Mouse (Mus musculus) E14TG2a.4 (cell line): Measurements from ENCODE around the gene Leng9.

ENCODE experiments used
- CTCF ChIP-seq: conservative IDR thresholded peaks from 2 replicates; pipeline ENCODE4 v1.5.1; 2014; ENCODE audit warnings: low read length
- NANOG ChIP-seq: IDR thresholded peaks from 2 replicates; pipeline ENCODE4 v1.6.1; 2014; ENCODE audit warnings: borderline replicate concordance, low read length, mixed read lengths
- POU5F1 ChIP-seq: IDR thresholded peaks from 2 replicates; pipeline ENCODE4 v1.6.1; 2014; ENCODE audit warnings: low read length, borderline replicate concordance

GRCm38 (mm10) chr7:4145552-4146190 is 4.5 kb downstream of the Leng9 start:
- TF ChIP-seq CTCF (peak; percentile 88), POU5F1 (no peak), NANOG (no peak)
